Mouse (Mus musculus): ENCODE measurements at regions not wholly inside any gene's neighbourhood (a gene's known extent, or its start where the extent isn't known, plus 50 kb on each side); places are given as distances from the start of the nearest gene placed in this dataset.

DNA sequence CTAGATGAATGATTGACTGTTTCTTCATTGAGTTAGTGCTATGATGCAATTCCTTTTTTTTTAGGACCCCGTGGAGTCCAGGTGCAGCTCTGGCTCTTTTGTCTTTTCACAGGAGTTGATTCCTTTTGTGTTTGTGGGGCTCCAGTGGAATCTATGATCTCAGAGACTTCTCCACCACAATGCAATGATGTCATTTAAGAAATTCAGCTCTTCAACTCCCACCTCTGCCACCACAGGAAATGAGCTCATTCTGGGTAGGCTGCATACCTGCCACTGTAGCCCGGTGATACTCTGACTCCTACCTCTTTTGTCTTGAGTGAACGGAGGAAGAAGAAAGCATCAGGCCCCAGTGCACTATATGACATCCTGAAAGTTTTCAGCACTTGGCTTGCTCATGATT, 173.8 kb downstream of the Slc30a10 start:
- WGBS: 66% methylated on average over 3 of the region's 3 CpGs
- no peak overlapping the region for H3K27ac ChIP-seq
- ATAC-seq (replicated peaks; ENCODE audit: low FRiP score): no peak
- H3K36me3 ChIP-seq: no peaks in the 10 kb centered on the region
- no peak overlapping the region for H3K9ac ChIP-seq
- H3K4me3 ChIP-seq (replicated peaks): no peak overlapping the region
- no peak overlapping the region for H3K4me2 ChIP-seq
- no peaks in the 10 kb centered on the region for H3K9me3 ChIP-seq (replicated peaks)
- no peaks in the 10 kb centered on the region for H3K4me1 ChIP-seq
- H3K27me3 ChIP-seq: no peaks in the 10 kb centered on the region

- H3K27ac ChIP-seq: no peak overlapping the region
- no peak for ATAC-seq (replicated peaks; ENCODE audit: low FRiP score)
- 46% methylated on average over 9 of the region's 9 CpGs for WGBS
Measured at GRCm38 (mm10) chr1:185629976-185630375, 175.3 kb downstream of the Slc30a10 start.

DNA sequence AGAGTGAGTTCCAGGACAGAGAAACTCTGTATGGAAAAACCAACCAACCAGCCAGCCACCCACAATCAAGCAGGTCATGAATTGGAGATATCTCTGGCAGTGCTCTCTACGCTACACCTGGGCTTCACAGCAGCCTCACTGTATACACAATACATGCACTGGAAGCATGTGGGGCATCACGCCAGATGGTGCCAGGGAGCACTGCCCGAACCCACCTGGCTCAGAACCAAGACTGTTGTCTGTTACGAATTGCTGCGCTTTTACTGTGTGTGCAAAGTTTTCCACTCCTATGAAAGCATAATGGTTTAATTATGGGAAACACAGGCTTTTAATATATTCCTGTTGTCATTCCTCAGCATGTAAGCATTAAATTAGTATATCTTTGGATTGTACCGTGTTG, 184.0 kb downstream of the Slc30a10 start:
- Histone ChIP-seq H3K4me2 (no peak overlapping the region), H3K36me3 (no peaks in the 10 kb centered on the region), H3K9me3 (replicated peaks) (no peaks in the 10 kb centered on the region), H3K27ac (no peak overlapping the region), H3K27me3 (no peaks in the 10 kb centered on the region), H3K4me1 (no peaks in the 10 kb centered on the region), H3K4me3 (replicated peaks) (no peak overlapping the region), H3K9ac (no peak overlapping the region)
- 94% methylated on average over 6 of the region's 6 CpGs for WGBS
- ATAC-seq (replicated peaks; ENCODE audit: low FRiP score): no peak

More at GRCm38 (mm10) chr1:185629976-185630375, 175.3 kb downstream of the Slc30a10 start:
- no peak overlapping the region for H3K9ac ChIP-seq
- H3K4me2 ChIP-seq: no peak overlapping the region
- no peak overlapping the region for H3K4me3 ChIP-seq (replicated peaks)
- H3K27me3 ChIP-seq: no peaks in the 10 kb centered on the region
- no peaks in the 10 kb centered on the region for H3K9me3 ChIP-seq (replicated peaks)
- H3K4me1 ChIP-seq: no peaks in the 10 kb centered on the region
- H3K36me3 ChIP-seq: no peaks in the 10 kb centered on the region

- H3K4me1 ChIP-seq: no peaks in the 10 kb centered on the region
- no peak overlapping the region for H3K27ac ChIP-seq
- WGBS: 84% methylated on average over 1 of the region's 1 CpGs
- no peak overlapping the region for H3K4me3 ChIP-seq (replicated peaks)
- no peaks in the 10 kb centered on the region for H3K9me3 ChIP-seq (replicated peaks)
- no peaks in the 10 kb centered on the region for H3K27me3 ChIP-seq
- H3K36me3 ChIP-seq: no peaks in the 10 kb centered on the region
- H3K4me2 ChIP-seq: no peak overlapping the region
- ATAC-seq (replicated peaks; ENCODE audit: low FRiP score): no peak
- H3K9ac ChIP-seq: no peak overlapping the region
Measured at GRCm38 (mm10) chr1:185639486-185639885, 184.8 kb downstream of the Slc30a10 start.

GRCm38 (mm10) chr1:185644026-185644425, 189.4 kb downstream of the Slc30a10 start:
- H3K36me3 ChIP-seq: no peaks in the 10 kb centered on the region
- no peaks in the 10 kb centered on the region for H3K27me3 ChIP-seq
- ATAC-seq (replicated peaks; ENCODE audit: low FRiP score): no peak
- H3K4me3 ChIP-seq (replicated peaks): no peak overlapping the region
- no peaks in the 10 kb centered on the region for H3K4me1 ChIP-seq
- H3K27ac ChIP-seq: no peak overlapping the region
- no peak overlapping the region for H3K4me2 ChIP-seq
- H3K9me3 ChIP-seq (replicated peaks): no peaks in the 10 kb centered on the region
- H3K9ac ChIP-seq: no peak overlapping the region
- WGBS: 44% methylated on average over 7 of the region's 7 CpGs

- Histone ChIP-seq H3K4me3 (replicated peaks) (no peak overlapping the region), H3K4me1 (no peaks in the 10 kb centered on the region), H3K9ac (no peak overlapping the region), H3K9me3 (replicated peaks) (no peaks in the 10 kb centered on the region), H3K27ac (no peak overlapping the region), H3K36me3 (no peaks in the 10 kb centered on the region), H3K4me2 (no peak overlapping the region), H3K27me3 (no peaks in the 10 kb centered on the region)
- no peak for ATAC-seq (replicated peaks; ENCODE audit: low FRiP score)
- WGBS: 83% methylated on average over 6 of the region's 6 CpGs
Measured at GRCm38 (mm10) chr1:185648128-185648527, 193.5 kb downstream of the Slc30a10 start.

DNA sequence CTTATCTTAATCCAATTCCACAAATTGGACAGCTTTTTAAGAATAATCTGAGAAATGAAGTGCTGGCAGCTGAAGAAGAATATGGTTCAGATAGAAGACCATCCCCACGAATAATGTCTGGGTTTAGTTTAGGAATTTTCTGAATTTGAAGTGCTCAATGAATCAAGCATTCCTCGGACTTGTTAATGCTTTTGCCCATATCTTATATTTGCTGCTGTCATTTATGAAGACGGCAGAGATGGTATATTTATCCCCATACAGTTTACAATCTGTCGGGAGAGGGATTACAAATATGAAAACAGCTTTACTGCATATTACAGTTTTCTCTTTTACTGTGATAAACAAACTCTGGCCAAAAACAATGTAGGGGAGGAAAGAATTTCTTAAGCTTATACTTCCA, 194.3 kb downstream of the Slc30a10 start:
- Histone ChIP-seq H3K4me2 (no peak overlapping the region), H3K9me3 (replicated peaks) (no peaks in the 10 kb centered on the region), H3K4me3 (replicated peaks) (no peak overlapping the region), H3K27me3 (no peaks in the 10 kb centered on the region), H3K36me3 (no peaks in the 10 kb centered on the region), H3K9ac (no peak overlapping the region), H3K27ac (no peak overlapping the region), H3K4me1 (no peaks in the 10 kb centered on the region)
- 86% methylated on average over 4 of the region's 4 CpGs for WGBS
- ATAC-seq (replicated peaks; ENCODE audit: low FRiP score): no peak

DNA sequence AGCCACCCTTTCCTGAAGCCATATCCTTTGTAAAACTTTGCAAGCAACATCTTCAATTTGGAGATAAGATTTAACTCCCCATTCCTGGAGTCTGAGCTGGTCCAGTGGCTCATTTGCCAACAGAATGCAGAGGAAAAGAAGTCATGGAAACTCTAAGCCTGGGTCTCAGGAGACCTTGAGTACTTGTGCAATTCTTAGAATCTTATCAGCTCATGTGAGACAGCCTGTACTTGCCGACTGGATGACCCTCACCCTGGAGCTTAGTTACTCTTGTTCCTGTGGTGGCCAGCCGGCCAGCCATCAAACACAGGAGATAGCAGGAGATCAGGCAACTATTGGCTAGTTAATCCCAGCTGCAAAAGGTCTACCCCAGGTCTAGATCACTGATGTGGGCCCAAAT, 196.3 kb downstream of the Slc30a10 start:
- no peak for ATAC-seq (replicated peaks; ENCODE audit: low FRiP score)
- Histone ChIP-seq H3K36me3 (no peaks in the 10 kb centered on the region), H3K27ac (no peak overlapping the region), H3K4me3 (replicated peaks) (no peak overlapping the region), H3K9ac (no peak overlapping the region), H3K27me3 (no peaks in the 10 kb centered on the region), H3K4me1 (no peaks in the 10 kb centered on the region), H3K4me2 (no peak overlapping the region), H3K9me3 (replicated peaks) (no peaks in the 10 kb centered on the region)
- WGBS: 84% methylated on average over 2 of the region's 2 CpGs

DNA sequence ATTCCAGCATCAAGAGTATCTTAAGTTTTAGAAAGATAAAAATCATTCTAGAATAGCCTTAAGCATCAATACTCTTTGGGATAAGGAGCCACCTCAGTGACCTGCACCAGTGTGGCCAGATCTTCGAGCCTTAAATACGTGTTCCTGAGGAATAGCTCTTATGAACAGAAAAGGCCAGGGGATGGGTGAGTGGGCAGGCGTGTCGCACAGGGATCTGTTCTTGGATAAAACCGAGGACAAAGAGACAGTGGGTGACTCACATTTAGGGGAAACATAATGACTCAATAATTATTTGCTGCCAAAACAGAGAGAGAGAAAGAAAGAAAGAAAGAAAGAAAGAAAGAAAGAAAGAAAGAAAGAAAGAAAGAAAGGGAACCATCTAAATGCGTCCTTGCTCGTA, 200.4 kb downstream of the Slc30a10 start:
- H3K27ac ChIP-seq: no peak overlapping the region
- no peak for ATAC-seq (replicated peaks; ENCODE audit: low FRiP score)
- H3K27me3 ChIP-seq: no peaks in the 10 kb centered on the region
- no peaks in the 10 kb centered on the region for H3K4me1 ChIP-seq
- no peaks in the 10 kb centered on the region for H3K9me3 ChIP-seq (replicated peaks)
- H3K9ac ChIP-seq: no peak overlapping the region
- no peak overlapping the region for H3K4me2 ChIP-seq
- WGBS: 87% methylated on average over 7 of the region's 7 CpGs
- H3K36me3 ChIP-seq: no peaks in the 10 kb centered on the region
- no peak overlapping the region for H3K4me3 ChIP-seq (replicated peaks)

DNA sequence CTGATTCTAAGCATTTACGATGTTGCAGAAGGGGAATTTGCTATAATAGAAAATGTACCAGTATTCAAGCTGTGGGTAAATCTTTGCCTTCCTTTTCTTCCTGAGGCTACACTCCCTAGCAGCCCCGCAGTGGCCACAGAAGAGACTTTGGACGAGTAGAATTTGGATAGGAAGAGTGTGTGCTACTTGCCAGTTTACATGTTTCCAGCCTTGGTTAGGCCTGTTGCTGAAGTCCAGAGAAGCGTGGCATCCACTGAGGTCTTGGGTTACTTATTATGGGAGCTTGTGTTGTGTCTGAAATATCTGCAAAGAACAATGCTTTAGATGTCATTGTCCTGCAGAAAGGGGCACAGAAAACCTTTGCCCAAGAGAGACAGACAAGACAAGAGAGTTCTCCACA, 200.8 kb downstream of the Slc30a10 start:
- H3K9me3 ChIP-seq (replicated peaks): no peaks in the 10 kb centered on the region
- ATAC-seq (replicated peaks; ENCODE audit: low FRiP score): no peak
- H3K4me3 ChIP-seq (replicated peaks): no peak overlapping the region
- no peak overlapping the region for H3K27ac ChIP-seq
- 76% methylated on average over 4 of the region's 4 CpGs for WGBS
- no peak overlapping the region for H3K9ac ChIP-seq
- no peaks in the 10 kb centered on the region for H3K4me1 ChIP-seq
- H3K27me3 ChIP-seq: no peaks in the 10 kb centered on the region
- H3K36me3 ChIP-seq: no peaks in the 10 kb centered on the region
- no peak overlapping the region for H3K4me2 ChIP-seq

DNA sequence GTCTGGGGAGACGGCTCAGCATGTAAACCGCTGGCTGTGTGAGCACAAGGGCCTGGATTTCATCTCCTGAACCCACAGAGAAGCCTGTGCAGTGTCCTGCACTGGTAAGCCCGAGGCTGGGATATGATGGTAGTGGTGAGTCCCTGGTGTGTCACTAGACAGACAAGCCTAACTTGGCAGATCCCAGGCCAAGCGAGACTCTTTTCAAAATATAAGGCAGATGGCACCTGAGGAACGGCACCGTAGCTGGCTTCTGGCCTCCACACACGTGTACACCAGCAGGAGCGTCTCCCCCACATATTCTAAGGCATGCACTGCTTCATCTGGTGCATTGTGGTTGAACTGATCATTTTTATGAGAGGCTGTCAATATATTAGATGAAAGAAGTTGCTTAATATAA, 202.6 kb downstream of the Slc30a10 start:
- no peaks in the 10 kb centered on the region for H3K27me3 ChIP-seq
- no peaks in the 10 kb centered on the region for H3K9me3 ChIP-seq (replicated peaks)
- no peak overlapping the region for H3K9ac ChIP-seq
- no peak overlapping the region for H3K4me3 ChIP-seq (replicated peaks)
- no peaks in the 10 kb centered on the region for H3K4me1 ChIP-seq
- no peak for ATAC-seq (replicated peaks; ENCODE audit: low FRiP score)
- 87% methylated on average over 8 of the region's 8 CpGs for WGBS
- no peak overlapping the region for H3K27ac ChIP-seq
- H3K36me3 ChIP-seq: no peaks in the 10 kb centered on the region
- no peak overlapping the region for H3K4me2 ChIP-seq

DNA sequence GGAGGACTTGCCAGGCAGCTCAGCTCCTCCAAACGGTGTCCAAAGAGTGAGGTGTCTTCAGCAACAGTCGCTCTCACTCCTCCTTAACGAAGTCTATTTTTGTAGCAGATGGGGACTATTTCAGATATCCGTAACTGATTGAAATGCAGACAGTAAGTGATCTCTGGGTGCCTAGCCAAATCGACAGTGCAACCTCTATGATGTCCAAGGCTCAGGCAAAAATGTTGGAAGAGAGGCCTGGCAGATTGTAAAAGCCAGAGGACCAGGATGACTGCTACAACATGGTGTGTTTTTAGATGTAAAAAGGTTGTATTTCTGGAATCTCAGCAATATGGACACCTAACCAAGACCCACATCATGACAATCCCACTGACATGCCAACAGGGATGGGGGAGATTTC, 204.8 kb downstream of the Slc30a10 start:
- Histone ChIP-seq H3K4me1 (no peaks in the 10 kb centered on the region), H3K36me3 (no peaks in the 10 kb centered on the region), H3K9ac (no peak overlapping the region), H3K9me3 (replicated peaks) (no peaks in the 10 kb centered on the region), H3K27me3 (no peaks in the 10 kb centered on the region), H3K4me3 (replicated peaks) (no peak overlapping the region), H3K27ac (no peak overlapping the region), H3K4me2 (no peak overlapping the region)
- no peak for ATAC-seq (replicated peaks; ENCODE audit: low FRiP score)
- 86% methylated on average over 5 of the region's 5 CpGs for WGBS

GRCm38 (mm10) chr1:185662336-185662735, 207.7 kb downstream of the Slc30a10 start:
- Histone ChIP-seq H3K27me3 (no peaks in the 10 kb centered on the region), H3K36me3 (no peaks in the 10 kb centered on the region), H3K4me2 (no peak overlapping the region), H3K27ac (no peak overlapping the region), H3K9ac (no peak overlapping the region), H3K4me3 (replicated peaks) (no peak overlapping the region), H3K4me1 (no peaks in the 10 kb centered on the region), H3K9me3 (replicated peaks) (no peaks in the 10 kb centered on the region)
- WGBS: 69% methylated on average over 3 of the region's 3 CpGs
- no peak for ATAC-seq (replicated peaks; ENCODE audit: low FRiP score)
